Mouse (Mus musculus): ENCODE measurements around the gene Fgfr2.

- no peak for TF ChIP-seq CTCF (IDR thresholded peaks at IDR 0.05; ENCODE audit: borderline replicate concordance, extremely low read depth, insufficient read depth, insufficient read length)
- TF ChIP-seq POLR2A (IDR thresholded peaks at IDR 0.05; ENCODE audit: borderline replicate concordance, extremely low read depth, insufficient read depth, insufficient read length, poor library complexity, severe bottlenecking): no peak
Observed at GRCm38 (mm10) chr7:132287340-132287664, 835.8 kb downstream of the Fgfr2 start.

Data from brain, embryonic 14.5 days (tissue).